Mouse (Mus musculus) lung, postnatal 0 days (tissue): ENCODE measurements at regions not wholly inside any gene's neighbourhood (a gene's known extent, or its start where the extent isn't known, plus 50 kb on each side); places are given as distances from the start of the nearest gene placed in this dataset.

ENCODE experiments used
- CTCF ChIP-seq: IDR thresholded peaks from 2 replicates; pipeline ENCODE4 v1.5.1; 2016; ENCODE audit warnings: antibody characterized with exemption, mild to moderate bottlenecking
- EP300 ChIP-seq: IDR thresholded peaks from 2 replicates; pipeline ENCODE4 v1.6.1; 2016; ENCODE audit warnings: antibody characterized with exemption, mild to moderate bottlenecking, control low read depth

GRCm38 (mm10) chr7:111896255-111896654, 116.5 kb upstream of the Galnt18 start:
- TF ChIP-seq CTCF (no peak), EP300 (no peak)
